Mouse (Mus musculus) liver, embryonic 14.5 days (tissue): ENCODE measurements around the gene Lyzl4.

Experiments
- CTCF ChIP-seq: IDR thresholded peaks from 2 replicates; pipeline ENCODE4 v1.5.1; 2016; ENCODE audit warnings: antibody characterized with exemption, low read depth, control low read depth
- EP300 ChIP-seq: IDR thresholded peaks from 2 replicates; pipeline ENCODE4 v1.6.1; 2016; ENCODE audit warnings: antibody characterized with exemption, low read depth

DNA sequence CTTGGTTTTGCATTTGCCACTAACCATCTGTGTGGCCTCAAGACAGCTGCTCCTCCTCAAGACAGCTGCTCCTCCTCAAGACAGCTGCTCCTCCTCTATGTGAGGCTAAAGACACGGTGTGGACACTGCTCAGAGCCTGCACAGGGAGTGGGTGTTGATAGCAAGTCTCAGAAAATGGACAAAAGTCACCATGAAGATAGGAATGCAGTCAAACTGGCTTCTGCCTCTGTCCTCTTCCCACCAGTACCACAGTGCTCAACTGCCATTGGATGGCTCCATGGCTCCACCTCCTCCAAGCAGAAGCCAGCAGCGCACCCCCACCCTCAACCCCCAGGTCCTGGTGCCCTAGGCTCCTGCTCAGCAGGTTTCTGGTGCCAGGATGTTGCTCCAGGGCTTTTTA, 52.4 kb downstream of the Lyzl4 start:
- TF ChIP-seq CTCF (no peak), EP300 (no peak)
